Mouse (Mus musculus) embryonic fibroblast, embryonic 13.5 days (primary cell): ENCODE measurements around the gene Zfp341. TPM values are rescaled to one million over a fixed set of nuclear protein-coding genes. Genes with fewer than 3 reads are reported as not detected.

Experiments
- H3K27ac ChIP-seq: 2 replicates; pipeline ENCODE4 v1.5.1; 2012; ENCODE audit warnings: low read length, control low read depth, inconsistent platforms; ENCODE audit not compliant: insufficient read depth
- H3K4me1 ChIP-seq: 2 replicates; pipeline ENCODE4 v1.6.1; 2011; ENCODE audit warnings: low read length; ENCODE audit not compliant: control insufficient read depth, insufficient read depth
- H3K4me3 ChIP-seq: 2 replicates; pipeline ENCODE4 v1.5.1; 2011; ENCODE audit warnings: mild to moderate bottlenecking, control low read depth, low read length; ENCODE audit not compliant: insufficient read depth
- CTCF ChIP-seq: IDR thresholded peaks from 2 replicates; pipeline ENCODE4 v1.5.1; 2011; ENCODE audit warnings: mild to moderate bottlenecking, control low read depth, low read length, moderate library complexity, borderline replicate concordance; ENCODE audit not compliant: insufficient read depth
- POLR2A ChIP-seq: IDR thresholded peaks from 2 replicates; pipeline ENCODE4 v1.6.1; 2011; ENCODE audit warnings: low read depth, mild to moderate bottlenecking, control low read depth, low read length, moderate library complexity
- polyA plus RNA-seq: library from polyadenylated mRNA; stranded (reverse); fragments of >200 nt; gene quantifications from 2 replicates; pipeline ENCODE4 v1.2.4, GENCODE M21; 2011; ENCODE audit warnings: low read depth; ENCODE audit not compliant: missing spikeins, insufficient read length

The Zfp341 gene
- polyA plus RNA-seq, 1 experiment = 1.8 TPM

GRCm38 (mm10) chr2:154670106-154670505 lies 57.0 kb downstream of the Zfp341 start:
- H3K27ac ChIP-seq = no peak overlapping the region
- TF ChIP-seq POLR2A (no peak), CTCF (no peak)
- H3K4me3 ChIP-seq = no peak overlapping the region
- 0 out of 2 replicates have a peak, but pooled peaks cover 6% of the 10 kb centered on the region for H3K4me1 ChIP-seq

GRCm38 (mm10) chr2:154670741-154671140 lies 57.6 kb downstream of the Zfp341 start:
- H3K27ac ChIP-seq = no peak overlapping the region

GRCm38 (mm10) chr2:154674008-154674407 lies 60.9 kb downstream of the Zfp341 start:
- H3K27ac ChIP-seq = no peak overlapping the region
- H3K4me1 ChIP-seq = no peaks in the 10 kb centered on the region; the same call in 1 of the 2 replicates
- TF ChIP-seq POLR2A (no peak), CTCF (no peak)
- no peak overlapping the region for H3K4me3 ChIP-seq

More at GRCm38 (mm10) chr2:154670741-154671140, 57.6 kb downstream of the Zfp341 start:
- Histone ChIP-seq H3K4me3 (no peak overlapping the region), H3K4me1 (0 out of 2 replicates have a peak, but pooled peaks cover 6% of the 10 kb centered on the region)
- TF ChIP-seq CTCF = no peak
- no peak for TF ChIP-seq POLR2A

GRCm38 (mm10) chr2:154676653-154677609 lies 63.8 kb downstream of the Zfp341 start:
- H3K4me1 ChIP-seq = no peaks in the 10 kb centered on the region; the same call in 1 of the 2 replicates
- TF ChIP-seq POLR2A (no peak), CTCF (no peak)
- H3K4me3 ChIP-seq = no peak overlapping the region
- H3K27ac ChIP-seq = peak overlapping the region; percentile 17

GRCm38 (mm10) chr2:154677651-154678139 lies 64.6 kb downstream of the Zfp341 start:
- Histone ChIP-seq H3K27ac (peak overlapping the region; percentile 17), H3K4me3 (no peak overlapping the region), H3K4me1 (no peaks in the 10 kb centered on the region; the same call in 1 of the 2 replicates)
- TF ChIP-seq POLR2A = no peak
- no peak for TF ChIP-seq CTCF

- no peak for TF ChIP-seq POLR2A
- TF ChIP-seq CTCF = no peak
- H3K4me3 ChIP-seq = no peak overlapping the region
- no peak overlapping the region for H3K27ac ChIP-seq
- H3K4me1 ChIP-seq = no peaks in the 10 kb centered on the region; the same call in 1 of the 2 replicates
These were observed 65.9 kb downstream of the Zfp341 start for GRCm38 (mm10) chr2:154678995-154679394.

GRCm38 (mm10) chr2:154680337-154680736 lies 67.2 kb downstream of the Zfp341 start:
- TF ChIP-seq CTCF (no peak), POLR2A (no peak)
- Histone ChIP-seq H3K4me1 (no peaks in the 10 kb centered on the region; the same call in 1 of the 2 replicates), H3K4me3 (no peak overlapping the region), H3K27ac (no peak overlapping the region)

GRCm38 (mm10) chr2:154680941-154681340 lies 67.8 kb downstream of the Zfp341 start:
- Histone ChIP-seq H3K4me3 (no peak overlapping the region), H3K27ac (no peak overlapping the region), H3K4me1 (no peaks in the 10 kb centered on the region; the same call in 1 of the 2 replicates)
- no peak for TF ChIP-seq POLR2A
- TF ChIP-seq CTCF = no peak

- no peak overlapping the region for H3K27ac ChIP-seq
- no peaks in the 10 kb centered on the region for H3K4me1 ChIP-seq
- TF ChIP-seq POLR2A (no peak), CTCF (no peak)
- no peak overlapping the region for H3K4me3 ChIP-seq
These were observed 69.6 kb downstream of the Zfp341 start for GRCm38 (mm10) chr2:154682712-154683111.

GRCm38 (mm10) chr2:154684901-154685470 lies 71.9 kb downstream of the Zfp341 start:
- no peak overlapping the region for H3K27ac ChIP-seq
- no peak overlapping the region for H3K4me3 ChIP-seq
- no peaks in the 10 kb centered on the region for H3K4me1 ChIP-seq
- no peak for TF ChIP-seq CTCF
- TF ChIP-seq POLR2A = no peak
